Mouse (Mus musculus) urinary bladder, postnatal 36 days (tissue): ENCODE measurements around the gene Rap1b.
A peak's percentile ranks its signal among the peaks of the same experiment; 100 is the strongest.

ENCODE experiments used
- DNase-seq, 2 experiments: peaks; one replicate each; pipeline ENCODE4 v3.0.0; 2022; ENCODE audit warnings: low spot score in 2 of 2, mixed read lengths in 1 of 2

Gene Rap1b

DNA sequence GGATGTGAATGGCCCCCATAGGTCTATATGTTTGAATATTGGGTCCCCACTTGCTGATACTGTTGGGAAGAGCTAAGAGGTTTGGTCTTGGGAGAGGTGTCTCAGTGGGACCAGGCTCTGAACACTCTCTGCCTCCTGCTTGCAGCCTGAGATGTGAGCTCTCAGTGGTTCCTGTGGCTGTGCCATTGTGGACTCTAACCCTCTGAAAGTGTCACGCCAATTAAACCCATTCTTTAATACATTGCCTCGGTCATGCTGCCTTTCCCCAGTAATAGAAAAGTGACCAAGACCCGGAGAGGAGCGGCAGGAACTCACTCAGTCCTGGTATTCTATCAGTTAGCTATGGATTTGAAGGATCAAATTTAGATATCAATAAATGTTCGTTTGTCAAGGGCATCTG lies 12.4 kb upstream of the Rap1b start:
- no peak for DNase-seq

- DNase-seq: no peak
Observed at GRCm38 (mm10) chr10:117856001-117856720, 10.3 kb upstream of the Rap1b start.

- no peak for DNase-seq
Observed at GRCm38 (mm10) chr10:117852648-117853192, 6.9 kb upstream of the Rap1b start.

DNA sequence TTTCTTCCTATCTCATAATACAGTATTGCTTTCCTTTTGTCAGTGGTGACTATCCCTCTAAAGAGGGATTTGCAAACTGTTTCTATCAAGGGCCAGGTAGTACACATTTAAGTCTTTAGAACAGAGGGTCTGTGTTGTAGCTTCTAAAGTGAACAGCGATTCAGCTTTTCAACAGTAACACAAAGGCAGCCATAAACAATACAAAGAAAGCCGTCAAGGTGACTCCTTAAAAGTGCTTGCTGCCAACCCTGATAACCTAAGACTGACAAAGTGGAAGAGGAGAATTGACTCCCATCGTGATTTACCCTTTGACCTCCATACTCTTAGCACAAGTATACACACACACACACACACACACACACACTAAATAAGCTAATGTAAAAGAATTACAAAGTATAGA lies 3.1 kb upstream of the Rap1b start:
- no peak for DNase-seq

- DNase-seq: no peak
Observed at GRCm38 (mm10) chr10:117846796-117847195, 961 bp upstream of the Rap1b start.

DNA sequence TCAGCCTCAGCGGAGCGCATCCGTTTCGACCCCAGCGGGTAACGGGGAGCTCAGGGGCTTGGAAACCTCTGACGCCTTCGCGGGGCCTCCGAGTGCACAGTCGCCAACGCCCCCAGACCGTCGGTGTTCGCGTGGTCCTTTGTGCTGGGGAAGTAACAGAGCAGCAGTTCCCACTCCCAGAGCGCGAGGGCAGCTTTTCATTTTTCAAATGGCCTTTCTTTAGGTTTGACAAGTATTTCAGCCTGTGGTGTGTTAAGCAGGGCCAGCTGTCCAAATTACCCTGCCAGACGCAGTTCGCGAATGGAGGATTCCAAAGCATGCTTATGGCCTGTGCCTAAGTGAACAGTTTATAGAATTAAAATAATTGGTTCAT lies 411 bp upstream of the Rap1b start:
- DNase-seq: no peak

- peak; percentile 52 to 68 for DNase-seq
Observed at GRCm38 (mm10) chr10:117844782-117845596, 846 bp downstream of the Rap1b start.

DNA sequence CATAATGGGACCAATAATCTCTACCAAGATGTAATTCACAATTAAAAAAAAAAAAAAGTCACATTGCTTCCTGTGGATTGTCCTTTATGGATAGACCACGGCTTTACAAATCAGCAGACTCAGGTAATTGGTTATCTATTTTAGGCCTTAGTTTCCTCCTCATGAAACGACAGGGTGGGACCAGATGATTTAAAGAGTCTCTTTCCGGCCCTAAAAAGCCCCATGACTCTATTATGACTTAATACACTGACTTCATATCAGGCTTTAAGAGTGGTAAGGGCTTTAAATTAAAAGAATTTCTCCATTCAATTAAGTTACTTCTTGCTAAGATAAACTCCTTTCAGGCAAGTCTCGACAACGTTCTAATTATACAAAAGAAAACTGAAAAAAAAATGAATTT lies 1.6 kb downstream of the Rap1b start:
- no peak for DNase-seq

DNA sequence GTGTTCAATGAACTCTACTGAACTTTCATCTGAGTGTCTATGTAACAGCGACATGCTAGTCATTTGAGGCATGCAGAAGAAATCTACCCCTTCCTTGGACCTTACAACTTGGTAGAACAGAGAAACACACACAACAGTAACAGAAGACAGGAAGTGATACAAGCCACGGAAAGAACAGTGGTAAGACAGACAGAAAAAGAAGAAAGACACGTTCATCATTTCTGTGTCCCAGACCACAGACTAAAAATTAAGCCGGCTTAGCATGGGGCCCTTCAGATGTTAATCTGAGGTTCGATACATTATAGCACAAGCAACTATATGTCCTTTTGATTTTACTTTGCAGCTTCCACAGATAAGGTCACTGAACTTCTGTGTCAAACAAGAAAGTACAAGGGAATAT lies 2.1 kb downstream of the Rap1b start:
- DNase-seq: no peak

GRCm38 (mm10) chr10:117841765-117842164 lies 4.1 kb downstream of the Rap1b start:
- no peak for DNase-seq

DNA sequence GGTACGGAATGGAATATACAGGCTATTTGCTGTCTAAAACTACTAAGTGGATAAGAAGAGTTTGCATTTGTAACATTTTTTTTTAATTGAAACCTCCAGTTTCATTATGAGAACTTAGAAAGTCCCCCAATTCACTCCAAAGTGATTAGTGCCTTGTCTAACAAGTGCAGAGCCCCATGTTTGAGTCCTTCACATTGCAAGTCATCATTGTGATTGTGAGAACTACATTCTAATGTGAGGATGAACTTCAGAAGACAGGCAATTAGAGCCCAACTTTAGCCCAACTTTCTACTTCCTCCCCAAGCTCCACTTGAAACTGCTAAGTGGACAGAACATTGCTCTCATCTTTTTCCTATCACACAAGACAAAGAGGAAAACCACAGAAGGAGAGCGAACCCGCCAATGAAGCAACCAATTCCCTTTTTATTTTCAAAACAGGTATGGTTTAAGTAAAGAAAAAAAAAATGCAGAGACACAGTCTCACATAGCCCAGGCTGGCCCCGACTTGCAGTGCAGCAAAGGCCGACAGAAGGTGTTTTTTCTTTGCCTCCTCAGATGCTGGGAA lies 5.3 kb downstream of the Rap1b start:
- no peak for DNase-seq

- DNase-seq: no peak
Observed at GRCm38 (mm10) chr10:117839737-117840136, 6.1 kb downstream of the Rap1b start.

DNA sequence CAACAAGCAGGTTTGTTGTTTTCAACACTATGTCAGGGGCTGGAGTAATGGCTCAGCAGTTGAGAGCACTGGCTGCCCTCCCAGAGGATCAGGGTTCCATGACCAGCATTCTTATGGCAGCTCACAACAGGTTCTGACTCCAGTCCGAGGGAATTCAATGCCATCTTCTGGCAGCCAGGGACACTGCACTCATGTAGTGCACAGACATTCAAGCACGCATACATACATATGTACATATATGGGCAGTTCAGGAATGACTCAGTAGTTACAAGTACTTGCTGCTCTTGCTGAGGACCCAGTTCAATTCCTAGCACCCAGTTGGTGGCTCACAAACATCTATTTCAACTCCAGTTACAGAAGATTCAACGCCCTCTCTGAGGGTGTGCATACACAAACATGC lies 6.9 kb downstream of the Rap1b start:
- DNase-seq: no peak

- no peak for DNase-seq
Observed at GRCm38 (mm10) chr10:117836354-117836753, 9.5 kb downstream of the Rap1b start.

GRCm38 (mm10) chr10:117835453-117835852 lies 10.4 kb downstream of the Rap1b start:
- DNase-seq: no peak

DNA sequence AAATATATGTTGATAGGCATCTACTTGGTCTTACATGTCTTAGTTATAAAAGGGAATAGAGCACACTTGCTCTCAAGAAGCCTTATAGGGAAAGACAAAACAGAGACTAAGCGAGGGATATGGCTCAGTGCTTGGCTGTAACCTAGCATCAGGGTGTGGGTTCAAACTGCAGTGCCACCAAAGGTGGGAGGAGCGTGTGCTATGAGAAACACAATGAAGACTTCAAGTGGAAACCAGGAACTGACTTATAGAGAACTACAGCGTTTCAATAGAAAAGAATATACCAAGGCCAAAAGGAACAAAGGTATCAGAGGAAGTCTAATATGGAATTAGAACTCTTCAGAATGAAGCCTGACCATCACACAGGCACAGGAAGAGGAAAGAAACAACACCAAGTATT lies 15.0 kb downstream of the Rap1b start:
- no peak for DNase-seq

GRCm38 (mm10) chr10:117829472-117830155 lies 16.2 kb downstream of the Rap1b start:
- no peak for DNase-seq

GRCm38 (mm10) chr10:117829022-117829421 lies 16.8 kb downstream of the Rap1b start:
- DNase-seq: no peak

DNA sequence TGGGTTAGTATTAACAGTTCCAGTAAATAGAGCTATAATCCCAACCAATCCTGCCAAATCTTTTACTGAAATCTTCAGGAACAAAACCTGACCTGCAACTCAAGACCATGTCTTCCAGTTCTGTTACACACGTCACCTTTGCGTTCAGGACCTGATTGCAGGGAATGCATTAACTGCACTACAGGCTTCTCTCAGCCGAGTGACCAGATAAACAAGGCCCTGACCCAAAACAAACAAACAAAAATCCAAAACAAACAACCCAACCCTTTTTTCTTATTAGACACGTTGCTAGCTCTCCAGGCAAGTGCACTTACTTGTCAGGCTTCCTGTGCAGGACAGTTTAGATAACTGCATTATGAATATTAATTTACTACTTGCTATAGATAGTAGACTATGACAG lies 17.3 kb downstream of the Rap1b start:
- no peak for DNase-seq

- no peak for DNase-seq
Observed at GRCm38 (mm10) chr10:117824647-117825046, 21.2 kb downstream of the Rap1b start.

- no peak for DNase-seq
Observed at GRCm38 (mm10) chr10:117824139-117824538, 21.7 kb downstream of the Rap1b start.

- DNase-seq: no peak
Observed at GRCm38 (mm10) chr10:117823321-117823720, 22.5 kb downstream of the Rap1b start.
